Mouse (Mus musculus) brain, adult 10 weeks (tissue): ENCODE results near the gene Add1. TPM values are rescaled to one million over a fixed set of nuclear protein-coding genes. Genes with fewer than 3 reads are reported as not detected.

Experiments used
- polyA plus RNA-seq: library from polyadenylated mRNA; stranded (reverse); fragments of 350-450 nt; fragmentation: Illumina TruSeq; extraction: RNeasy Lipid Tissue Mini Kit (QIAGEN cat#74804); gene quantifications from one replicate; pipeline ENCODE4 v1.2.3, GENCODE M21; 2015; ENCODE audit warnings: low read depth, low replicate concordance

Add1 gene
- polyA plus RNA-seq, result 342 TPM

DNA sequence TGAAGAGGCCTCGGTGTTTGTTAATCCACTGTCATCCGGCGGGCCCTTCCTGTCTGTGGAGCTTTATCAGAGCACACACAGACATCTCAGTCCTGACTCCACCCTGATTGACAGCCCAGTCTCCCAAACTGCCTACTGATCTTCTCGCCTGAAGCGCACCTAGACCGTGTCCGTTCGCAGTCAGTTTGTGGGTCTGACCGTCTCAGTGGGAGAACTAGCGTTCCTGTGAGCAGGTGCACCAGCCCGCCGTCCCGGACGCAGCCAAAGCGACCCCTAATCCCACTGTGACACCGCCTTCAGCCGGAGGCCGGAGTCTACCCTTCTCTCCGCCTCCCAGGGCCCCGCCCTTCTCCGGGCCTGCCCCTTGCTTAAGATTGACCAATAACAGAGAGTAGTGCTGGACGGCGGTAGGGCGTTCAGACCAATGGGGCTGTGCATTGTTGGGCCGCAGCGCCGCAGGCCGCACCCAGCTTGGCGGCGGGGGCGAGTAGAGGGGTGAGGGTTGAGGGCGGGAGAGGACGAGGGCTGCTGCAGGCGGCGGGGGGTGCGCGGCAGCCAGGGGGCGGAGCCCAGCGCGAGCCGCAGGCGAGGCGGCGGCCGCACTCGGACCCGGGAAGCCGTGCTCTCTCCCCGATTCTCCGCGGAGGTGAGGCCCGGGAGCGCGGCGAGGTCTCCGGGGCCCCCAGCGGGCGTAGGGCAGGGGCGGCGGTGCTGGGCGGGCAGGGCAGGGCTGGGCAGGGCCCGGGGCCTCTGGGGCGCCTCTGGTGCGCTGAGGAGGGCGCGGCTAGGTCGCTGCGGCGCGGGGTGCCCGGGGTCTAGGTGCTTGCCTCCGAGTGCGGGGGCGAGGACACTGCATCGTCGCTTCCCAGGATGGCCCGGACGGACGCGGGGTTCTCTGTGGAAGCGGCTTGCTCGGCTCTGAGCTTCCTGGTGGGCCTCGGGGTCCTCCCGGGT lies at the start of gene Add1:
Gene Add1, plus strand, starts transcription at position 397 of the 954 bp plus-strand sequence.

GRCm38 (mm10) chr5:34525663-34526476 lies 47.6 kb upstream of the Add1 start, which contains the start of gene Sh3bp2:
Gene Sh3bp2 (plus strand): TSS chr5:34525838.

DNA sequence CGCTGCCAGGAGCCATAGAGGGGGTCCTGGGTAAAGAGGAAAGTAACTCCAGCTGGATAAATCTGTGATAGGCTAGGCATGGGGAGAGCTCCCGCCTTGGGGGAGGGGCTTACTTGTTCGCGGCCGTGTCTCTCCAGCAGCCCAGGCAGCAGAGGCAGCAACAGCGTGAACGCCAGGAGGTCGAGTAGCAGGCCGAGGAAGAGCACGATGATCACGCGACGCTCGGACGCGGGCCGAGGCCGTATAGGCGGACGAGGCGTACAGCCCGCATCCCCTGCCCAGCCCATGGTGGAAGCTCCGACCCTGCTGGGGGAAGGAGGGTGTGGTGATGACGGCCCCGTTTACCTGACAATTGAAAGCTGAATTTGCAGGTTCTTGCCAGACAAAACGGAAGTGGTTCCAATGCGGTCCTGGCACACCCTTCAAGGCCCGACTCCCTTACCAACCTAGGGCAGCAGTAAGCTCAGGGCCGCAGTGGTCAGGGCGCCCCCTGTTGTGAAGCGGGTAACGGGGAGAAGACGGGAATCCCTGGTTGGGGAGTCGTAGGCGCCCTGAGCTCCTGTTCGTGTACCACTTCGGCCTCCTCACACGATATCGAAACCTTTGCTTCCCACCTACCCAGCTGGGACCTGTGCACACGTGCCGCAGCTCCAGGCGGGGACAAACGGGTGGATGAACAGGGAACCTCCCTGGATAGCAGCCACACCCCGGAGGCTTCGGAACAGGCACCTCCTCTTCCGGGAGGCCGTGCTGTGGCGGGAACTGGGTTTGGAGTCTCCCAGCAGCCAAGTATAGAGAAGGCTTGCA lies 63.2 kb downstream of the Add1 start, which contains the start of gene Mfsd10:
Gene Mfsd10, minus strand, starts transcription at position 732 of the 807 bp plus-strand sequence.

GRCm38 (mm10) chr5:34659686-34660590 lies 86.5 kb downstream of the Add1 start, which contains the start of the genes Nop14 and Grk4:
Gene Nop14 (minus strand): TSS chr5:34660148.
Gene Grk4 (plus strand): TSS chr5:34660379.

Other genes starting within 250 kb of the Add1 start
- gene Rnf4, start 237.4 kb upstream of the Add1 start, polyA plus RNA-seq, result 83.7 TPM
- gene Fam193a, start 203.7 kb upstream of the Add1 start, polyA plus RNA-seq, result 18.7 TPM
- 13.4 TPM for gene Tnip2, start 59.7 kb upstream of the Add1 start, polyA plus RNA-seq
- gene Sh3bp2, start 47.8 kb upstream of the Add1 start, polyA plus RNA-seq, result 3.8 TPM
- 34.9 TPM for gene Mfsd10, start 63.5 kb downstream of the Add1 start, polyA plus RNA-seq
- gene Nop14, start 86.5 kb downstream of the Add1 start, polyA plus RNA-seq, result 16.5 TPM
- gene Grk4, start 86.7 kb downstream of the Add1 start, polyA plus RNA-seq, result 4.4 TPM
- 34.6 TPM for gene Htt, start 188.1 kb downstream of the Add1 start, polyA plus RNA-seq